Mouse (Mus musculus): ENCODE data around the gene Slco1a1.
"Not testable (repeated sequence)": the region's sequence is repeated elsewhere in the genome, so short reads cannot be mapped to it uniquely, and the experiment has no call there.

Gene Slco1a1

DNA sequence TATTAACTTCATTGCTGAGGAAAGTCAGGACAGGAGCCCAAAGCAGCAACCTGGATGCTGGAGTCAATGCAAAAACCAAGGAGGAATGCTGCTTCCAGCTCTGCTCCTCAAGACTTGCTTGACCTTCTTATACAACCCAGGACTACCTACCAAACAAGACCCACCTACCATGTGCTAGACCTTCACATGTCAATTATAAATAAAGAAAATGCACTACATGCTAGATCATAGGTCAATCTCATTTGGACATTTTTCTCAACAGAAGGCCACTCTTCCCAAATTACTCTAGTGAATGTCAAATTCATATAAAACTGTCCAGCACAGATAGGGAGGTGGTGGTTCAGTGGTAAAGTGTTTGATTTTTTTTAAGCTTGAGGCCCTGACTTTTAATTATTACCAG is at the start of gene Slco1a1:
Slco1a1 (minus strand) TSS at position 101 of the 400 bp plus-strand sequence.
- no peak for DNase-seq

DNA sequence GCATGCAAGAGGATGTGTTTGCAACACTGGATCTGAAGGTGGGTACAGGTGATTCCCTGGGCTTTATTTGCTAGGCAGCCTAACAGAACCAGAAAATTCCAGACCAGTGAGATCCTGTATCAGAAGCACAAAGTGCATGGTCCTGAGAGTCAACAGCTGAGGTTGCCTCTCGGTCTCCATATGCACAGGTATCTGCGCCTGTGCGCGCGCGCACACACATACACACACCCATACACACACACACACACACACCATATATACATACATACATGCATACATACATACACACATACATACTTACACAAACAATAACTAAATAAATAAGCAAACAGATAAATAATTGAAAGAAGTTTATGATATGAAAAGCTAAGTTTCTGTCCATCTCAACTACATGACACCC is 40.0 kb upstream of the Slco1a1 start:
- no peak for DNase-seq

DNA sequence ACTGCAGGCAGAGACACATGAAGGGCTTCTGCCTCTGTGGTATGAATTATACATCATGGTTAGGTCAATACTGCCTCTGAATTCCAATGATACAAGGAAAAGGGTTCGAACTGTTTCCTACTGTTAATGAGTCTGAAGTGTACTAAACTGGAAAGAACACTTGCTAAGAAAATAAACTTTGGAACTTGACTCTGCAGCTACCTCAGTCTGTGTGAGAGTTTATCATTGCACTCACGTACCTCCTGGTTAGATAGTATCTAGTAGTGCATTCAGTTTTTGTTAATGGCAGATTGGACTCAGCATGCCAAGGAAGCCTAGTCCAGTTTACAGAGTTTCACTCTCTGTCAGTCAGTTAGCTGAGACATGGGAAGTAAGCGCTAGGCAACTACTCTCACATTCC is 37.9 kb upstream of the Slco1a1 start:
- no peak for DNase-seq

DNA sequence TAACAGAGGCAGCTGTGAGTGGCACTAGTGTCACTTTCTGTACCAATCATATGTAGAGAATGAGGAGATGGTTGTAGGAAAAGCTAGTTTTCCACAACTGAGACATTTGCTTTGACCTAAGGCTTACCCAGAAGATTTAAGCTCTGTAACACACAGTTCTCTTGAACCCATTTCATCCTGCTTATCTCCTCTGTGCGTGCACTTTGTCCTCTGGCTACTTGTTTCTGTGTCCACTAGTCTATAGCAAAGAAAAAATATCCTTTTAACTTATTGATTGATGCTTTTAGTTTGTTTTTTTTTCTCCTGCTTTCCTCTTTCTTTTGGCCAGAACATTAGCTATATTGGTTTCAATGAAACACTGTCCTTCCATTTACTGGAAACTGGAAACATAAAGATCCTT is 15.7 kb upstream of the Slco1a1 start:
- no peak for DNase-seq

DNA sequence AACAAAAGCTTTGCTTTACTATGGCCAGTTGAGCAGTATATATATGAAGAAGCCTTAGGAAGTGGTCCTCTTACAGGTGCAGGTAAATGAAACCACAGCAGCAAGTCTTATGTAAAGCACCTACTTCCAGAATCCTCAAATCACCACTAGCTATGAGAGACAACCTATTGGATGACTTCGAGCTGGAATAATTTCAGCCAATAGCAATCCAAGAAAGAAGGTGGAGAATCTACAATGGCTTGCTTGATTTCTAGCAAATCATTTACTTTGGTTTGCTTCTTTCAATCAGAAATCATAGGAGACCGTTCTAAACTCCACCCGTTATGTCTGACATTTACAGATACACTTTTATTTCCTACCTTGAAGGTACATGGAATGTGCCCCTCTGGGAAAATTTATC is 15.1 kb upstream of the Slco1a1 start:
- DNase-seq, result no peak

DNA sequence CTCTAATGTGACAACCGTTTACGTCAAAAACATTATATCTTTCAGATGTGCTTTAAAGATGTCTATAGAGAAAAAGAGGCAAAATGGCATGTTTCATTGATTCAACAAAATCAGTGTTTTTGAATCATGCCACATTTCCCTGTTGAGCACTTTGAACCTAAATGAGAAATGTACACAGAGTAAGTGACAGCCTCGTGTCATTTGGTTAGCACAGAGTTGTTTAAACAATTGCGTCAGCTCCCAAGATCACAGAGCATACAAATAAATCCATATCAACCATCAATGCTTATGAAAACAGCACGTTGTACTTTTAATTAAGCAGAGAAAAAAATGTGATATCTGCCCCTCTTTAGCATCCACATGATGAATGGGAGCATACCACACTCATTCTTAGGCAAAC is 13.7 kb upstream of the Slco1a1 start:
- no peak for DNase-seq

DNA sequence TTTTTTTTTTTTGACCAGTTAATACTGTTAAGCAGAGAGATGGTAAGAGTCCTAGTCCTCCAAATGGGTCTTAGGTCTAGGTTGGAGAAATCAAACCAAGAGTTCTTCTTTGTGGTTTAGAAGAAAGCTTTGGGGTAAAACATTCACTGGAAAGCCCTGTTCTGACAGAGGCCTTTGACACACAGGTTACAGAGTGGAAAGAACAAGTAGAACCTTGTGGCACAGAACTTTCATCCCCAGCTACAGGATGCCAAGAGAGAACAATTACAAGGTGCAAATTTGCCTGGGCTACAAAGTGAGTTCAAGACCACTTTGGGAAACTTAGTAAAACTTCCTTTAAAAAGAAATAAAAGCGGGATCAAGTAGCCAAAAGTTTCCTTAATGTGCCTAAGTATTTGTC is 6.3 kb downstream of the Slco1a1 start:
- DNase-seq, result no peak

DNA sequence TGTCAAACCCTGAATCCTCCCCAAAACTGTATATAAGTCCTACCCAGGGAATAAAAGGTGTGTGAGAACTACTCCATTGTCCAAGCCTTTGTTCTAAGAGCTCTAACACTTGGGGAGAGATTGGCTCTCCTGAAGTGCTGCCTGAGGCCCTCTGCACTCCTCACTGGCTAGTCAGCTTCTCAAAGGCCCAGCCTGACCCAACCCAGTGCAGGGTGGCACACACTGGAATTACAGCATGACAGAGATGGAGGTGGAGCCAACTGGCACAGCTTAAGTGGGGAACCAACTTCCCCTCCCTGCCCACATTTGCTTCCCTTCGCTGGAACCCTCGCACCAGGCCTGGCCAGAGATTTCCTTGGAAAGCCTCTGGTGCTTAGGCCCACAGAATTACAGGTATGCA is 48.6 kb downstream of the Slco1a1 start:
- DNase-seq, result no peak

DNA sequence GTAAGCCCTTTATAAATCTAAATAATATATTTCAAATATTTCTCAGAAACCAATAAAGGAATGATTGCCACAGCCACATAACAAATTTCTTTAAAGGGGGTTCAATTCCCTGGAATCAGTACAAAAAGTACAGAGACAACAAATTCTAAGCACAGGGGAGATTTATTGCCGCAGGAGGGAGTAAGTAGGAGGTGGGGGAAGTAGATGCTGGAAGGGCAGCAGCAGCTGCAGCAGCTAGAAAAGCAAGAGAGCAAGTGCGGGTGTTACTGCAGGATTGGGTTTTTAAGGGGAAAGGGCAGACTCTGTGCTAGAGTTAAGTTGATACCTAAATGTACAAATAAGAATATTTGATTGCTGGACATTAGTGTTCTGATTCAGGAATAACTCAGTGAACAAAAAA is 57.0 kb downstream of the Slco1a1 start:
- no peak for DNase-seq

DNA sequence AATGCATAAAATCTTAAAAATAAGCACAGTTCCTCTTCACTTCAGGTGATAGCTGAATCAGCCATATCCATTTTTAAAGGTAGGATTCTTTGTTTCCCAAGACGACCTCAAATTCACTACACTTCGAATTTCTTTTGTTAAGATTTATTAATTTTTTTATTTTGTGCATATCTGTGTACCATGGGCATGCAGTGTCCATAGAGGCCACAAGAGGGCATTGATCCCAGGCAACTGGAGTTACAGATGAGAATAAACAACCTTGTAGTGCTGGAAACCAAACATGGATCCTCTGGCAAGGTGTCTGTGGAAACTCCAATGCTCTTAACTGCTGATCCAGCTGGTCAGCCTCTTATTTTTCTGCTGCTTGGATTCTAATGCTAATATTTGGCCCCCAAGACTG is 58.5 kb downstream of the Slco1a1 start:
- DNase-seq, result no peak

DNA sequence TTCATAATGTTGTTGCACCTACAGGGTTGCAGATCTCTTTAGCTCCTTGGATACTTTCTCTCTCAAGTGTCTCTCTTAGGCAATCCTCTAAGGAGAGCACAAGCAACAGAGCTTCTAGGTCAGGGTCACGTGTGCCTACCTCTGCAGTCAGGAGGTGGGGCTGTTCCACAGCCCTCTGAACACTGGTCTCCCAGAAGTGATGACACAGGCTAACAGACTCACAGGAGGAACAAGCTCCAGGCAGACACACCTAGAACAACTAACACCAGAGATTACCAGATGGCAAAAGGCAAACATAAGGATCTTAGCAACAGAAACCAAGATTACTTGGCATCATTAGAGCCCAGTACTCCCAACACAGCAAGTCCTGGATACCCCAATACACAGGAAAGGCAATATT is 64.2 kb downstream of the Slco1a1 start:
- DNase-seq, result no peak

DNA sequence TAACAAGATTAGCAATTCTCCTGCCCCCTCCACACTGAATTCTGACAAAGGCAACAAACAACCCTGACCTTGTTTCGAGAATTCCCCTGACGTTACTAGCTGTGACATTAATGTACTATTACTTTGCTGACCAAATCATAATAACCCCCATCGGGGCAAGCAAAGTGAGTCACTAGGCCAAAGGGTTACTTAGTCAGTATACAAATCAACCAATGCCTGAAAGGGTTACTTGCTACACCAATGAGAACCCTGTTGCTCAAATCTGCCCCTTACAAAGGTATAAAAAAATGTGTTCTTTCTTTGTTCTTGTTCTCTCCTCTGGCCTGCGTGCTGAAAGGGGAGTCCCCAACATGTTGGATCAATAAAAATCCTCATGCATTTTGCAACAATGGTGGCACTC is 71.0 kb downstream of the Slco1a1 start:
- DNase-seq, result not testable (repeated sequence)

DNA sequence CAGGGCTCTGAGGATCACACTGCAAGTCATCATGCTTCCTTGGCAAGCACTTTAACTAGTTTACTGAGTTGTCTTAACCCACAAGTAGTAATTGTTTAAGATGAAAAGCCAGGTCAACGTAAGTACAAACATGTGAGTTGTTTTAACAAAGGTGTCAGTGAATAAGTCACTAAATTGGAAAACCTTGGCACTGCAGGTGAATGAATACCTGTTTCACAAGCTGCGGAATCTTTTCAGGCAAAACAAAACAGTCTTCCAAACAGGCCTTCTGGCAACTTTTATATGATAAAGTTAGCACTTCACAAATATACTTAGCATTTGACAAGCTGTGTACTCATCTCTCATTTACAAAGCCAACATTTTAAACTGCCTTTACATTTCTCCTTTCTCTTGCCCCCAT is 75.1 kb downstream of the Slco1a1 start:
- DNase-seq, result no peak

DNA sequence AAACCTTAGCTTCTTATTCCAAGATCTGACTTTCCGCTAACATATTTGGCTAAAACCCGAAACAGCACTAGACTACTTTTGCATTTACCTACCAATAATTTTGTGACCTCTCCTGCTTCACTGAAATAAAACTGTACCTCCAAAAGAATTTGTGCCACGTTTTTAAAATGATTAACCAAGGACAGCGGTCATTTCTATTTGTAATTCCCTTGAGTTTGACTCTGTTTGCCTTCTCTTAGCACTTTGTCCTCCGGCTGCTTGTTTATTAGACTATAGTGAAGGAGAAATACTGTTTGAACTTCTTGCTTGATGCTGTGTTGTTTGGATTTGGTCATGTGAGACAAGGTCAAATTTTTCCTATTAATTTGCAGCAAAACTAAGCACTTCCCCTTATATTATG is 78.0 kb downstream of the Slco1a1 start:
- no peak for DNase-seq

DNA sequence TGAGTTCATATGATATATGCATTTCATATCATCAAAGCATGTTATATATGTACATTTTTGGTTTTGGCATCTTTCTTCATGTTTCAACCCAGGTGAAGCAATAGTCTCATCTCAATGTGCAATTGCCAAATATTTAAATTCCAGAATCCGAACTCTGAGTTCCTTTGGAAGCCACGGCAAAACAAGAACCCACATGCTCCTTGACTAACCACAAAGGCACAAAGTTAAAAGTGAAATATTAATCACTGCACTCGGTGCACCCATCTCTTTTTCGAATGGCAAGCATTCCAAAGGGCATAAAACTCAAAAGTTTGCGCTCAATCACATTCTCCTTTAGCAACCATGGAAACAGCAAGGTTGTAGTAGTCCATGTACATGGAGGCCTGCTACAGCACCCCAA is 80.7 kb downstream of the Slco1a1 start:
- no peak for DNase-seq

DNA sequence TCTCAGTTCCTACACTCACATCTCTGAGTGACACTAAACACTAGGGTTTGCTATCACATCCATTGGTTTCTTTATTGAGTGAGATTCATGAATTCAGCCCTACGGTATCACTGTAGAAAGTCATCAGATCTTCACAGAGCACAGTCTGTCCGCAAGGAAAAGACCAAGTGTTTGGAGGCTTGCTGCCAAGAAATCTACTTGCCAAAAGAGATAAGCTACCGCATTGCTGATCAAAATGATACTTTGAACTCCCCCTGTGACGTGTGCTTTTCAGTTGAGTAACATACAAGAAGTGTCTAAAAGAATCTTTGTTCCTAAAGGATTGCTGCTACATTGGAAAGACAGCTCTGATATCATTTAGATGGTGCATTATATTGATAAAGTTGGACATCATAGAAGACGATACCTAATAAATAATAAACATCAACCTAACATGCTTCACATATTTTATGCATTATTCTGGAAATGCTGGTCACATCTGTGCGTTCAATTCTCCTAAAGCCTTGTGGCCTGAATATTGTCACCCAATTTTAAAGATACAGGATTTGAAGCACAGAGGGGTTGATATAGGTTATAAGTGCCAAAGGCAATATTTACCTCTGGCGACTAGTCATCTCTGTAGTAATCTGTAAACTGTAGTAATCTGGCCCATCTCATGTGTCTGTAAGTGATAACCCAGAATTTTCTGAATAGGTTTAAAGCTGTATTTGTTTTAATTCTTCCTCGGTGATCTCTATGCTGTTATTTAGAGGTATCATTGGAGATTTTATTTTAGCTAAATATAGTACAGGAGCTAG is 88.8 kb downstream of the Slco1a1 start:
- no peak for DNase-seq
